Mouse (Mus musculus) adrenal gland, postnatal 4 days (tissue): ENCODE results near the gene Bbs4. TPM values are rescaled to one million over a fixed set of nuclear protein-coding genes. Genes with fewer than 3 reads are reported as not detected.

Experiments used
- DNase-seq, 2 experiments: peaks; one replicate each; pipeline ENCODE4 v3.0.0; 2021 to 2022; ENCODE audit warnings: low spot score in 2 of 2, mixed read lengths in 2 of 2
- total RNA-seq, 2 experiments: library from RNA; stranded (reverse); gene quantifications; 2 replicates each; pipeline ENCODE4 v1.2.3; 2021

The Bbs4 gene
- total RNA-seq, 2 experiments from 2014 or later, result 11.8 to 13.1 TPM

GRCm38 (mm10) chr9:59292493-59292875 is 60.8 kb downstream of the Bbs4 start:
- no peak for DNase-seq

GRCm38 (mm10) chr9:59291688-59292492 is 61.4 kb downstream of the Bbs4 start:
- DNase-seq, result no peak

GRCm38 (mm10) chr9:59290957-59291687 is 62.2 kb downstream of the Bbs4 start, which contains the start of gene Adpgk:
Gene Adpgk, plus strand, starts transcription at chr9:59291558.
- peak; percentile 87 to 94 for DNase-seq

GRCm38 (mm10) chr9:59289529-59290115 is 63.7 kb downstream of the Bbs4 start:
- no peak for DNase-seq

GRCm38 (mm10) chr9:59288685-59289410 is 64.5 kb downstream of the Bbs4 start:
- no peak for DNase-seq

- DNase-seq, result no peak
These were observed 65.2 kb downstream of the Bbs4 start for GRCm38 (mm10) chr9:59288058-59288457.

- no peak for DNase-seq
These were observed 67.7 kb downstream of the Bbs4 start for GRCm38 (mm10) chr9:59285614-59286013.

- no peak for DNase-seq
These were observed 70.7 kb downstream of the Bbs4 start for GRCm38 (mm10) chr9:59282683-59282986.

GRCm38 (mm10) chr9:59281871-59282682 is 71.2 kb downstream of the Bbs4 start:
- peak; percentile 58 to 67 for DNase-seq

GRCm38 (mm10) chr9:59280888-59281287 is 72.4 kb downstream of the Bbs4 start:
- DNase-seq, result no peak

- DNase-seq, result no peak
These were observed 74.6 kb downstream of the Bbs4 start for GRCm38 (mm10) chr9:59278694-59279093.

GRCm38 (mm10) chr9:59278199-59278598 is 75.1 kb downstream of the Bbs4 start:
- no peak for DNase-seq

- DNase-seq, result no peak
These were observed 78.4 kb downstream of the Bbs4 start for GRCm38 (mm10) chr9:59274846-59275455.

- no peak for DNase-seq
These were observed 80.1 kb downstream of the Bbs4 start for GRCm38 (mm10) chr9:59273199-59273598.

Other genes with a start within 250 kb of the Bbs4 start
- 10 to 100 TPM; 26.8 to 27.9 TPM for gene Adpgk, start 62.0 kb downstream of the Bbs4 start, total RNA-seq
- 100 to 1,000 TPM; 101 to 113 TPM for gene Arih1, start 133.1 kb upstream of the Bbs4 start, total RNA-seq
- 10 to 100 TPM; 74.9 to 81.7 TPM for gene Hexa, start 186.0 kb upstream of the Bbs4 start, total RNA-seq
- 1 to 10 TPM; 1.3 to 2.0 TPM for gene Tmem202, start 186.3 kb upstream of the Bbs4 start, total RNA-seq
- 10 to 100 TPM in 1 of 2 experiments, 1 to 10 TPM in 1; 8.0 to 11.5 TPM for gene Celf6, start 224.4 kb upstream of the Bbs4 start, total RNA-seq